Mouse (Mus musculus) neural tube, embryonic 12.5 days (tissue): ENCODE measurements around the gene Phyhipl. TPM values are rescaled to one million over a fixed set of nuclear protein-coding genes. Genes with fewer than 3 reads are reported as not detected.

ENCODE experiments used
- ATAC-seq: fragments of 200-750 bp; cut with Nextera tagmentation; 2 replicates; pipeline ENCODE4 v1.8.0; 2017; ENCODE audit warnings: low read depth, mild to moderate bottlenecking, moderate TSS enrichment, moderate library complexity; ENCODE audit not compliant: low FRiP score
- H3K27ac ChIP-seq: fragments of 300-500 bp; sonication (generic); 2 replicates; pipeline ENCODE4 v1.5.1; 2016
- H3K27me3 ChIP-seq: fragments of 300-500 bp; sonication (generic); replicated peaks from 2 replicates; pipeline ENCODE4 v1.6.1; 2016; ENCODE audit warnings: mild to moderate bottlenecking
- H3K36me3 ChIP-seq: fragments of 300-500 bp; sonication (generic); 2 replicates; pipeline ENCODE4 v1.6.1; 2016; ENCODE audit warnings: mild to moderate bottlenecking
- H3K4me1 ChIP-seq: fragments of 300-500 bp; sonication (generic); 2 replicates; pipeline ENCODE4 v1.6.1; 2016
- H3K4me2 ChIP-seq: fragments of 300-500 bp; sonication (generic); replicated peaks from 2 replicates; pipeline ENCODE4 v1.6.1; 2016; ENCODE audit warnings: mild to moderate bottlenecking
- H3K4me3 ChIP-seq: fragments of 300-500 bp; sonication (generic); 2 replicates; pipeline ENCODE4 v1.5.1; 2016
- H3K9ac ChIP-seq: fragments of 300-500 bp; sonication (generic); 2 replicates; pipeline ENCODE4 v1.6.1; 2016; ENCODE audit warnings: mild to moderate bottlenecking
- H3K9me3 ChIP-seq: fragments of 300-500 bp; sonication (generic); 2 replicates; pipeline ENCODE4 v1.6.1; 2016; ENCODE audit warnings: mild to moderate bottlenecking
- WGBS: fragments of 180-500 bp; shearing (Covaris S2); methylation state at CpG from one replicate; pipeline ENCODE4 v1.1.7; 2016; 5-methylcytosine and 5-hydroxymethylcytosine counted together
- polyA plus RNA-seq: library from polyadenylated mRNA; unstranded; fragments of >200 nt; fragmentation: Nextera tagmentation; extraction: Ambion mirVana; gene quantifications from 2 replicates; pipeline ENCODE4 v1.2.1, GENCODE M21; 2016

The Phyhipl gene
- polyA plus RNA-seq, 1 experiment from 2014 or later = 203 TPM

- 74% methylated on average over 4 of the region's 4 CpGs for WGBS
Measured at GRCm38 (mm10) chr10:70654655-70655054, 1.1 kb downstream of the Phyhipl start.

GRCm38 (mm10) chr10:70654139-70654538, 1.6 kb downstream of the Phyhipl start:
- no peaks in the 10 kb centered on the region for H3K36me3 ChIP-seq
- H3K4me1 ChIP-seq = peaks cover 25% of the 10 kb centered on the region; the same call in 1 of the 2 replicates
- ATAC-seq = no peak
- 62% methylated on average over 3 of the region's 3 CpGs for WGBS
- H3K27me3 ChIP-seq = no peaks in the 10 kb centered on the region
- no peak overlapping the region for H3K9ac ChIP-seq
- H3K4me3 ChIP-seq = no peak overlapping the region
- no peak overlapping the region for H3K27ac ChIP-seq
- no peak overlapping the region for H3K4me2 ChIP-seq
- no peaks in the 10 kb centered on the region for H3K9me3 ChIP-seq

More at GRCm38 (mm10) chr10:70654655-70655054, 1.1 kb downstream of the Phyhipl start:
- no peak for ATAC-seq
- Histone ChIP-seq H3K4me3 (no peak overlapping the region), H3K4me2 (no peak overlapping the region), H3K27me3 (no peaks in the 10 kb centered on the region), H3K36me3 (no peaks in the 10 kb centered on the region), H3K9ac (no peak overlapping the region), H3K4me1 (peaks cover 25% of the 10 kb centered on the region; the same call in 1 of the 2 replicates), H3K27ac (no peak overlapping the region), H3K9me3 (no peaks in the 10 kb centered on the region)

- Histone ChIP-seq H3K27ac (no peak overlapping the region), H3K9ac (no peak overlapping the region), H3K4me2 (peak overlapping the region; percentile 41), H3K4me1 (peaks cover 25% of the 10 kb centered on the region; the same call in 1 of the 2 replicates), H3K9me3 (no peaks in the 10 kb centered on the region), H3K36me3 (no peaks in the 10 kb centered on the region), H3K4me3 (no peak overlapping the region), H3K27me3 (no peaks in the 10 kb centered on the region)
- WGBS = 36% methylated on average over 16 of the region's 16 CpGs
- ATAC-seq = peak; percentile 80
Measured at GRCm38 (mm10) chr10:70651769-70652648, 3.8 kb downstream of the Phyhipl start.

GRCm38 (mm10) chr10:70648831-70649230, 6.9 kb downstream of the Phyhipl start:
- Histone ChIP-seq H3K4me3 (no peak overlapping the region), H3K4me2 (no peak overlapping the region), H3K4me1 (0 out of 2 replicates have a peak, but pooled peaks cover 5% of the 10 kb centered on the region), H3K9me3 (no peaks in the 10 kb centered on the region), H3K36me3 (no peaks in the 10 kb centered on the region), H3K9ac (no peak overlapping the region), H3K27ac (no peak overlapping the region), H3K27me3 (no peaks in the 10 kb centered on the region)
- no peak for ATAC-seq
- WGBS = 66% methylated on average over 5 of the region's 5 CpGs

GRCm38 (mm10) chr10:70643131-70643530, 12.6 kb downstream of the Phyhipl start:
- Histone ChIP-seq H3K36me3 (no peaks in the 10 kb centered on the region), H3K4me1 (peaks cover 16% of the 10 kb centered on the region; the same call in 1 of the 2 replicates), H3K27ac (no peak overlapping the region), H3K27me3 (no peaks in the 10 kb centered on the region), H3K4me3 (no peak overlapping the region), H3K9ac (no peak overlapping the region), H3K9me3 (no peaks in the 10 kb centered on the region), H3K4me2 (no peak overlapping the region)
- 65% methylated on average over 9 of the region's 9 CpGs for WGBS
- no peak for ATAC-seq

- 64% methylated on average over 11 of the region's 11 CpGs for WGBS
Measured at GRCm38 (mm10) chr10:70640896-70641596, 14.7 kb downstream of the Phyhipl start.

GRCm38 (mm10) chr10:70640075-70640737, 15.6 kb downstream of the Phyhipl start:
- ATAC-seq = peak; percentile 77
- H3K4me2 ChIP-seq = peak overlapping the region; percentile 47
- H3K36me3 ChIP-seq = no peaks in the 10 kb centered on the region
- peak overlapping the region; percentile 28; the same call in 1 of the 2 replicates for H3K27ac ChIP-seq
- H3K9ac ChIP-seq = no peak overlapping the region
- H3K4me3 ChIP-seq = no peak overlapping the region
- H3K27me3 ChIP-seq = no peaks in the 10 kb centered on the region
- H3K9me3 ChIP-seq = no peaks in the 10 kb centered on the region
- H3K4me1 ChIP-seq = peaks cover 19% of the 10 kb centered on the region; the same call in 1 of the 2 replicates
- 22% methylated on average over 17 of the region's 17 CpGs for WGBS

More at GRCm38 (mm10) chr10:70640896-70641596, 14.7 kb downstream of the Phyhipl start:
- H3K4me2 ChIP-seq = peak overlapping the region; percentile 47; the same call in 1 of the 2 replicates
- H3K9me3 ChIP-seq = no peaks in the 10 kb centered on the region
- no peaks in the 10 kb centered on the region for H3K27me3 ChIP-seq
- no peak overlapping the region for H3K4me3 ChIP-seq
- H3K36me3 ChIP-seq = no peaks in the 10 kb centered on the region
- H3K9ac ChIP-seq = no peak overlapping the region
- ATAC-seq = no peak
- peak overlapping the region; percentile 28; the same call in 1 of the 2 replicates for H3K27ac ChIP-seq
- peaks cover 19% of the 10 kb centered on the region; the same call in 1 of the 2 replicates for H3K4me1 ChIP-seq

- no peaks in the 10 kb centered on the region for H3K27me3 ChIP-seq
- H3K4me1 ChIP-seq = peaks cover 19% of the 10 kb centered on the region; the same call in 1 of the 2 replicates
- H3K27ac ChIP-seq = peak overlapping the region; percentile 43
- WGBS = 27% methylated on average over 12 of the region's 12 CpGs
- peak; percentile 77 for ATAC-seq
- no peak overlapping the region for H3K4me3 ChIP-seq
- H3K4me2 ChIP-seq = peak overlapping the region; percentile 37
- H3K9ac ChIP-seq = no peak overlapping the region
- H3K9me3 ChIP-seq = 0 out of 2 replicates have a peak, but pooled peaks cover 4% of the 10 kb centered on the region
- no peaks in the 10 kb centered on the region for H3K36me3 ChIP-seq
Measured at GRCm38 (mm10) chr10:70637640-70638328, 18.0 kb downstream of the Phyhipl start.

- H3K4me1 ChIP-seq = peaks cover 13% of the 10 kb centered on the region; the same call in 1 of the 2 replicates
Measured at GRCm38 (mm10) chr10:70635261-70635660, 20.5 kb downstream of the Phyhipl start.

GRCm38 (mm10) chr10:70631142-70631541, 24.6 kb downstream of the Phyhipl start:
- Histone ChIP-seq H3K4me2 (no peak overlapping the region), H3K4me3 (no peak overlapping the region), H3K9ac (no peak overlapping the region), H3K9me3 (0 out of 2 replicates have a peak, but pooled peaks cover 4% of the 10 kb centered on the region), H3K27ac (no peak overlapping the region), H3K4me1 (no peaks in the 10 kb centered on the region), H3K36me3 (no peaks in the 10 kb centered on the region), H3K27me3 (no peaks in the 10 kb centered on the region; the same call in 1 of the 2 replicates)
- 92% methylated on average over 1 of the region's 1 CpGs for WGBS
- no peak for ATAC-seq

More at GRCm38 (mm10) chr10:70635261-70635660, 20.5 kb downstream of the Phyhipl start:
- WGBS = 79% methylated on average over 1 of the region's 1 CpGs
- ATAC-seq = no peak
- Histone ChIP-seq H3K9me3 (0 out of 2 replicates have a peak, but pooled peaks cover 4% of the 10 kb centered on the region), H3K36me3 (no peaks in the 10 kb centered on the region), H3K27ac (no peak overlapping the region), H3K9ac (no peak overlapping the region), H3K4me3 (no peak overlapping the region), H3K4me2 (no peak overlapping the region), H3K27me3 (no peaks in the 10 kb centered on the region)

GRCm38 (mm10) chr10:70623461-70623860, 32.3 kb downstream of the Phyhipl start:
- Histone ChIP-seq H3K4me3 (no peak overlapping the region), H3K9ac (no peak overlapping the region), H3K4me2 (no peak overlapping the region), H3K27me3 (no peaks in the 10 kb centered on the region; the same call in 1 of the 2 replicates), H3K27ac (no peak overlapping the region), H3K9me3 (no peaks in the 10 kb centered on the region), H3K36me3 (no peaks in the 10 kb centered on the region), H3K4me1 (no peaks in the 10 kb centered on the region)
- no peak for ATAC-seq
- WGBS = 95% methylated on average over 3 of the region's 3 CpGs
